Mouse (Mus musculus): ENCODE results near the gene Sfrp4. TPM values are rescaled to one million over a fixed set of nuclear protein-coding genes. Genes with fewer than 3 reads are reported as not detected.

Gene Sfrp4
- polyA plus RNA-seq, 1 experiment: 0.07 TPM

- no peak for DNase-seq (ENCODE audit: low read depth in 1 of 2, low spot score in 2 of 2)
- H3K4me3 ChIP-seq (ENCODE audit: extremely low read depth, insufficient read depth, insufficient read length): no peak overlapping the region
- TF ChIP-seq POLR2A (IDR thresholded peaks at IDR 0.05; ENCODE audit: low read depth, low read length) (no peak), CTCF (IDR thresholded peaks at IDR 0.05; ENCODE audit: extremely low read depth, insufficient read depth, insufficient read length, insufficient replicate concordance) (no peak)
- 74% methylated on average over 1 of the region's 1 CpGs for WGBS
- no peaks in the 10 kb centered on the region for H3K36me3 ChIP-seq (ENCODE audit: control insufficient read depth, insufficient read depth, low read length)
- H3K27me3 ChIP-seq (ENCODE audit: control insufficient read depth, insufficient read depth, low read length): no peaks in the 10 kb centered on the region
- no peaks in the 10 kb centered on the region for H3K4me1 ChIP-seq (ENCODE audit: control insufficient read depth, insufficient read depth, insufficient read length)
- H3K27ac ChIP-seq (ENCODE audit: insufficient read depth, low read length): no peak overlapping the region
These were observed 19.2 kb upstream of the Sfrp4 start for GRCm38 (mm10) chr13:19603719-19604118.

GRCm38 (mm10) chr13:19604916-19605315 is 18.0 kb upstream of the Sfrp4 start:
- H3K27me3 ChIP-seq (ENCODE audit: control insufficient read depth, insufficient read depth, low read length): no peaks in the 10 kb centered on the region
- no peak overlapping the region for H3K27ac ChIP-seq (ENCODE audit: insufficient read depth, low read length)
- no peak overlapping the region for H3K4me3 ChIP-seq (ENCODE audit: extremely low read depth, insufficient read depth, insufficient read length)
- no peaks in the 10 kb centered on the region for H3K4me1 ChIP-seq (ENCODE audit: control insufficient read depth, insufficient read depth, insufficient read length)
- no peaks in the 10 kb centered on the region for H3K36me3 ChIP-seq (ENCODE audit: control insufficient read depth, insufficient read depth, low read length)
- TF ChIP-seq POLR2A (IDR thresholded peaks at IDR 0.05; ENCODE audit: low read depth, low read length) (no peak), CTCF (IDR thresholded peaks at IDR 0.05; ENCODE audit: extremely low read depth, insufficient read depth, insufficient read length, insufficient replicate concordance) (no peak)
- no peak for DNase-seq (ENCODE audit: low read depth in 1 of 2, low spot score in 2 of 2)

GRCm38 (mm10) chr13:19608120-19608519 is 14.8 kb upstream of the Sfrp4 start:
- H3K4me1 ChIP-seq (ENCODE audit: control insufficient read depth, insufficient read depth, insufficient read length): no peaks in the 10 kb centered on the region
- TF ChIP-seq POLR2A (IDR thresholded peaks at IDR 0.05; ENCODE audit: low read depth, low read length) (no peak), CTCF (IDR thresholded peaks at IDR 0.05; ENCODE audit: extremely low read depth, insufficient read depth, insufficient read length, insufficient replicate concordance) (no peak)
- H3K4me3 ChIP-seq (ENCODE audit: extremely low read depth, insufficient read depth, insufficient read length): no peak overlapping the region
- H3K27me3 ChIP-seq (ENCODE audit: control insufficient read depth, insufficient read depth, low read length): no peaks in the 10 kb centered on the region
- no peak for DNase-seq (ENCODE audit: low read depth in 1 of 2, low spot score in 2 of 2)
- H3K27ac ChIP-seq (ENCODE audit: insufficient read depth, low read length): no peak overlapping the region
- H3K36me3 ChIP-seq (ENCODE audit: control insufficient read depth, insufficient read depth, low read length): no peaks in the 10 kb centered on the region

GRCm38 (mm10) chr13:19612348-19612747 is 10.6 kb upstream of the Sfrp4 start:
- Histone ChIP-seq H3K27ac (ENCODE audit: insufficient read depth, low read length) (no peak overlapping the region), H3K36me3 (ENCODE audit: control insufficient read depth, insufficient read depth, low read length) (no peaks in the 10 kb centered on the region), H3K27me3 (ENCODE audit: control insufficient read depth, insufficient read depth, low read length) (no peaks in the 10 kb centered on the region), H3K4me3 (ENCODE audit: extremely low read depth, insufficient read depth, insufficient read length) (no peak overlapping the region), H3K4me1 (ENCODE audit: control insufficient read depth, insufficient read depth, insufficient read length) (no peaks in the 10 kb centered on the region)
- no peak for DNase-seq (ENCODE audit: low read depth in 1 of 2, low spot score in 2 of 2)
- no peak for TF ChIP-seq POLR2A (IDR thresholded peaks at IDR 0.05; ENCODE audit: low read depth, low read length)
- TF ChIP-seq CTCF (IDR thresholded peaks at IDR 0.05; ENCODE audit: extremely low read depth, insufficient read depth, insufficient read length, insufficient replicate concordance): no peak
- 93% methylated on average over 1 of the region's 1 CpGs for WGBS

- no peak overlapping the region for H3K4me3 ChIP-seq (ENCODE audit: extremely low read depth, insufficient read depth, insufficient read length)
- H3K4me1 ChIP-seq (ENCODE audit: control insufficient read depth, insufficient read depth, insufficient read length): no peaks in the 10 kb centered on the region
- no peak for DNase-seq (ENCODE audit: low read depth in 1 of 2, low spot score in 2 of 2)
- TF ChIP-seq POLR2A (IDR thresholded peaks at IDR 0.05; ENCODE audit: low read depth, low read length): no peak
- TF ChIP-seq CTCF (IDR thresholded peaks at IDR 0.05; ENCODE audit: extremely low read depth, insufficient read depth, insufficient read length, insufficient replicate concordance): no peak
- H3K36me3 ChIP-seq (ENCODE audit: control insufficient read depth, insufficient read depth, low read length): no peaks in the 10 kb centered on the region
- H3K27ac ChIP-seq (ENCODE audit: insufficient read depth, low read length): no peak overlapping the region
- no peaks in the 10 kb centered on the region for H3K27me3 ChIP-seq (ENCODE audit: control insufficient read depth, insufficient read depth, low read length)
- 93% methylated on average over 3 of the region's 3 CpGs for WGBS
These were observed 9.9 kb upstream of the Sfrp4 start for GRCm38 (mm10) chr13:19612963-19613362.

GRCm38 (mm10) chr13:19613426-19613825 is 9.5 kb upstream of the Sfrp4 start:
- Histone ChIP-seq H3K4me1 (ENCODE audit: control insufficient read depth, insufficient read depth, insufficient read length) (no peaks in the 10 kb centered on the region), H3K27ac (ENCODE audit: insufficient read depth, low read length) (no peak overlapping the region), H3K4me3 (ENCODE audit: extremely low read depth, insufficient read depth, insufficient read length) (no peak overlapping the region), H3K36me3 (ENCODE audit: control insufficient read depth, insufficient read depth, low read length) (no peaks in the 10 kb centered on the region), H3K27me3 (ENCODE audit: control insufficient read depth, insufficient read depth, low read length) (no peaks in the 10 kb centered on the region)
- DNase-seq (ENCODE audit: low read depth in 1 of 2, low spot score in 2 of 2): no peak
- TF ChIP-seq POLR2A (IDR thresholded peaks at IDR 0.05; ENCODE audit: low read depth, low read length): no peak
- 91% methylated on average over 1 of the region's 1 CpGs for WGBS

GRCm38 (mm10) chr13:19614311-19614710 is 8.6 kb upstream of the Sfrp4 start:
- no peaks in the 10 kb centered on the region; the same call in 1 of the 2 replicates for H3K4me1 ChIP-seq (ENCODE audit: control insufficient read depth, insufficient read depth, insufficient read length)
- H3K27ac ChIP-seq (ENCODE audit: insufficient read depth, low read length): no peak overlapping the region
- H3K36me3 ChIP-seq (ENCODE audit: control insufficient read depth, insufficient read depth, low read length): no peaks in the 10 kb centered on the region
- H3K4me3 ChIP-seq (ENCODE audit: extremely low read depth, insufficient read depth, insufficient read length): no peak overlapping the region
- WGBS: 82% methylated on average over 1 of the region's 1 CpGs
- DNase-seq (ENCODE audit: low read depth in 1 of 2, low spot score in 2 of 2): no peak
- peaks cover 3% of the 10 kb centered on the region for H3K27me3 ChIP-seq (ENCODE audit: control insufficient read depth, insufficient read depth, low read length)
- TF ChIP-seq CTCF (IDR thresholded peaks at IDR 0.05; ENCODE audit: extremely low read depth, insufficient read depth, insufficient read length, insufficient replicate concordance) (no peak), POLR2A (IDR thresholded peaks at IDR 0.05; ENCODE audit: low read depth, low read length) (no peak)
